Mouse (Mus musculus): ENCODE measurements around the gene Gm15448.
"Not testable (repeated sequence)": the region's sequence is repeated elsewhere in the genome, so short reads cannot be mapped to it uniquely, and the experiment has no call there.

Gene Gm15448

DNA sequence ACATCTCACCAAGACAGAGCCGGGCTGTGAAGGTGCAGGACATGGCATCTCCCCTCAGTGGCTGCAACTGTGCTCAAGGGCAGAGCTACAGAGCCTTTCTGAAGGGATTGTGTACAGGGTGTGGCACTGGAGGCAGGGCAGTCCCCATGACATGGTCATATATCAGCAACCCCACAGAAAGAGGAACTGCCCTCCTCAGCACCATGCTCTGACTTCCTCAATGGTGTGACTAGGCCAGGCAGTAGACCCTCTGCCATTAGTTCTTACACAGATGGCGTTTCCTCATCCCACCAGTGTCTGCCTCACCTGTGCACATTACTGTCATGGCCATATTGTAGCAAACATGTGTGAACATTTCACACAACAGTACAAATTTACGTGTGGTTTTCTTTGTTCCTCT is at the start of gene Gm15448:
Gm15448 (minus strand) TSS at position 89 of the 400 bp plus-strand sequence.
- not testable (repeated sequence) for DNase-seq (ENCODE audit: low spot score)

DNA sequence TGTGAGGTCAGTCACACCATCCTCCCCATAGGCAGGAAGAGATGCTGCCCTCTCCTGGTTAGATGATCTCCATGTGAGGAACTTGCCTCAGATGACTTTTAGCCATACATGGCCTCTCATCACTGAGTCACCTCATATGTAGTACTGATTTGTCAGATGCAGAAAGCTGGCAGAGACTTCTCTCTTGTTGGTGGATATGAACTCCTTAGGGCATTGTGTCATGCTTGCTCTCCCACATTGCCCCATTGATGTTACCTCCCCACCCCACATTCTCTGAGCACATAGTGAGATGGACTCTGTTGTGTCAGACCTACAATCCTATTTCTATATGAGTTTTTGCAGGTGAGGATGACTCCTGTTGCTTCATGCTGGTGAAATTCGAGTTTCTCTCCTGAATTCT is 49.5 kb upstream of the Gm15448 start:
- not testable (repeated sequence) for DNase-seq (ENCODE audit: low spot score)

DNA sequence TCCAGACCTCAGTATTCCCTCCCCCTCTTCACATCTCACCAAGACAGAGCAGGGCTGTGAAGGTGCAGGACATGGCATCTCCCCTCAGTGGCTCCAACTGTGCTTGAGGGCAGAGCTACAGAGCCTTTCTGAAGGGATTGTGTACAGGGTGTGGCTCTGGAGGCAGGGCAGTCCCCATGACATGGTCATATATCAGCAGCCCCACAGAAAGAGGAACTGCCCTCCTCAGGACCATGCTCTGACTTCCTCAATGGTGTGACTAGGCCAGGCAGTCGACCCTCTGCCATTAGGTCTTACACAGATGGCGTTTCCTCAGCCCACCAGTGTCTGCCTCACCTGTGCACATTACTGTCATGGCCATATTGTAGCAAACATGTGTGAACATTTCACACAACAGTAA is 19.5 kb upstream of the Gm15448 start, which contains the start of gene Pira2:
Pira2 (minus strand) TSS at position 101 of the 400 bp plus-strand sequence.
- DNase-seq (ENCODE audit: low spot score), result not testable (repeated sequence)

DNA sequence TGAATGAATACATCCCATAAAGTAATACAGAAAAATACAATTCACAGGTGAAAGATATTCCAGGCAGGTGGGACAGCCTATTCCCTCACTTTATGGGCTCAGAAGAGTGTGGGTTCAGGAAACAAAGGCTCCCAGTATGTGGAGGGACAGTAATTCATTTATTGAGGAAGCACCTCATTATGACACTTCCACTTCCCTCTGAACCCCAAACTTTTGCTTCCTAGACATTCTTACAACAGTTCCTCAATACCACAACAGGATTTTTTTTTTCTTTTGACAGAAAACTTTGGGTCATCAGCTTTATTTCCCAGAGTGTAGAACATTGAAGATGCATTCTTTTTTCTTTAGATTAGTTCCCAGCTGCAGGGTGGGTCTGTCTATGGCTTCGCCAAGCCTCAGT is 12.4 kb upstream of the Gm15448 start:
- not testable (repeated sequence) for DNase-seq (ENCODE audit: low spot score)

DNA sequence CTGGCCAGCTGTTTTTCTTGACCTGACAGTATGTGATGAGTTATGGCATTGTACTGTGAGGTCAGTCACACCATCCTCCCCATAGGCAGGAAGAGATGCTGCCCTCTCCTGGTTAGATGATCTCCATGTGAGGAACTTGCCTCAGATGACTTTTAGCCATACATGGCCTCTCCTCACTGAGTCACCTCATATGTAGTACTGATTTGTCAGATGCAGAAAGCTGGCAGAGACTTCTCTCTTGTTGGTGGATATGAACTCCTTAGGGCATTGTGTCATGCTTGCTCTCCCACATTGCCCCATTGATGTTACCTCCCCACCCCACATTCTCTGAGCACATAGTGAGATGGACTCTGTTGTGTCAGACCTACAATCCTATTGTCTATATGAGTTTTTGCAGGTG is 5.1 kb upstream of the Gm15448 start:
- DNase-seq (ENCODE audit: low spot score), result not testable (repeated sequence)

DNA sequence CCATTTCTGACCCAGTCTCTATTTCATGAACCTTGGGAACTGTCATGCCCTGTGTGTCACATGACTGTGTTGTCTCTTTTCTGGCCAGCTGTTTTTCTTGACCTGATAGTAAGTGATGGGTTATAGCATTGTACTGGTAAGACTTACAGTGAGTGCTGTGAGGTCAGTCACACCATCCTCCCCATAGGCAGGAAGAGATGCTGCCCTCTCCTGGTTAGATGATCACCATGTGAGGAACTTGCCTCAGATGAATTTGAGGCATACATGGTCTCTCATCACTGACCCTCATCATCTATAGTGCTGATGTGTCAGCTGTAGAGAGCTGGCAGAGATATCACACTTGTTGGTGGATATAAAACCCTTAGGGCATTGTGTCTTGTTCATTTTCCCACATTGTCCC is 13.6 kb downstream of the Gm15448 start:
- DNase-seq (ENCODE audit: low spot score), result not testable (repeated sequence)

DNA sequence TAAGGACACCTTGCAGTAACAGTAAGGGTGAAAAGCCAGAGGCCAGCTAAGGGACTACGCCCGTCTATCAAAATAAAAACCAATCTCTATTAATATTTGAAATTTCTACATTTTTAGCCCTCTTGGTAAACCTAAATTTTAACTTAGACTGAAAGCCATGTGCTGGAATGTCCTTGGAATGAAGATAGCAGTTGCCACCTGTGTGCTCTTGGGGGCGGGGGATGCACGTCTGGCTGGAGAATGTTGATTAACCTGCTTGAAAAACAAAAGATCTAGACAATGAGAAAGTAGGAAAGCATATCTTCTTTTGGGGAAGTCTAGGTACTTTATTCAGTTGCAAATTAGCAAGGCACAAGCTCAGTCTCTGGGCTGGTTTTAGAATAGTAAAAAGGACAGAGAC is 22.6 kb downstream of the Gm15448 start:
- DNase-seq (ENCODE audit: low spot score), result not testable (repeated sequence)

DNA sequence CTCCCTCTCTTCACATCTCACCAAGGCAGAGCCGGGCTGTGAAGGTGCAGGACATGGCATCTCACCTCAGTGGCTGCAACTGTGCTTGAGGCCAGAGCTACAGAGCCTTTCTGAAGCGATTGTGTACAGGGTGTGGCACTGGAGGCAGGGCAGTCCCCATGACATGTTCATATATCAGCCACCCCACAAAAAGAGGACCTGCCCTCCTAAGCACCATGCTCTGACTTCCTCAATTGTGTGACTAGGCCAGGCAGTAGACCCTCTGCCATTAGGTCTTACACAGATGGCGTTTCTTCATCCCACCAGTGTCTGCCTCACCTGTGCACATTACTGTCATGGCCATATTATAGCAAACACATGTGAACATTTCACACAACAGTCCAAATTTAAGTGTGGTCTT is 25.5 kb downstream of the Gm15448 start:
- DNase-seq (ENCODE audit: low spot score), result not testable (repeated sequence)

DNA sequence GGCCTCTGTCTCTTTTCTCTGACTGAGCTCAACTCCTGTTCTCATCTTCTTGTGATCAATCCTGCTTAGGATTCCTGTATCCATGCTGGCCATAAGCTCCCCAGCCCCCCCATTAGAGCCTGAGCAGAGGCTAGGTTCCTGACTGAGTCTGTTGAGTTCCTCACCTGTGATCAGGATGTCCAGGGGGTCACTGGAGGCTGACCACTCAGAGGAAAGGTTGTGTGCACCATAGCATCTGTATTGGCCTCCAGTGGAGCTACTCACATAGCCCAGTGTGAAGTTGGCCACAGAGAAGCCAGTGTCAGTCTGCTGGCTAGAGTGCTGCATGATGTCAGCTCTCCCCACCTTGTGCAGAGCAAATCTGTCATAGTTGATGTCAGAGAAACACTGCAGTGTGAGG is 29.2 kb downstream of the Gm15448 start:
- not testable (repeated sequence) for DNase-seq (ENCODE audit: low spot score)
